Mouse (Mus musculus): ENCODE measurements around the gene Adamts18. TPM values are rescaled to one million over a fixed set of nuclear protein-coding genes. Genes with fewer than 3 reads are reported as not detected.
A peak's percentile ranks its signal among the peaks of the same experiment; 100 is the strongest.

Adamts18 gene
- total RNA-seq, 2 experiments from 2014 or later = 1.6 TPM

DNA sequence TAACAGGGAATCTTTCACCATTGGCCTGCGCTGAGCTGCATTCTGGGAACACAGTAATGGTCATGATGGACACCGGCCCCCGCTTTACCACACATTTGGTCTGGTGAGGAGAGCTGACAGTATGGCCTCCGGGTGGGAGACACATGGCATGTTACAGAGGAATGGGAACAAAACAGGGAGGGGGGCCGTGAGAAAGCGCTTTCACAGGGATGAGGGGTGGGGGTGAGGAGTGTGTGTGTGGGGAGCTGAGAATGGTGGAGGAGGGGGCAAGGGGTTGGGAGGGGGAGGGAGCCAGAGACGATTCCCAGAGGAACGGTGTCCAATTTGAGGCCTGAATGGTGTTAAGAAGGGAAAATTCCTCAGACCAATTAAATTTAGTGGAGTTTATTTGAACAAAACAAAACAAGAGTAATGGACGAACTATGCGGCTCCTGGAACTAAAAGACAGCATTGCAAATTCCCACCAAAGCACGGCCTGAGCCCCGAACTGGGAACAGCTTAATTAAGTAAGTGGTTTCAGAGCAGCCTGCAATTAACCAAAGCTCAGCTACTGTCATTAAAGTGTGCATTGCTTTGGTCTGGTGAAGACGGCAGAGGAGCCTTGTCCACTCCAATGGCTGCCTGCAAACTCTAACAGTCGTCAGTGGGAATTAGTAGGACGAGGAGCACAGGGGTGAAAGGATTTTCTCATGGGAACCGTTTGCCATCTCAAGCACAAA lies 181.7 kb downstream of the Adamts18 start:
- no peak for DNase-seq (ENCODE audit: low spot score in 2 of 2)

DNA sequence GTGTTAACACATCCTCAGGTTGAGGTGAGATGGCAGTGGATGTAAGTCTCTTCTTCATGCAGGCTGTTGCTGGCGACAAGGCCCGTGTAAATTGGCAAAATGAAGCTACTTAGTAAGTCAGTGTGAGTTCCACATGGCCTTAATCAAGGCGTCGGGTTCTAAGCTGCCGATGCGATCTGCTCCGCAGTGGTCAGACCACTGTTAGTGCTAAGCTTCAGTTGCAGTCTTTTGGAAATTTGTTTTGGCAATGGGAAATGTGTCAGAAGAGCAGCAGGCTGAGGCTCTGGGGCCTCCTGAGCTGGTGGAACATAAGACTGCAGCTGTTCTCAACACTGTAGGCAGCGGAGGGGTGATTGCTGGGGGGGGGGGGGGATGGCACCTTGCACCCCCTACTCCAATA lies 182.6 kb downstream of the Adamts18 start:
- DNase-seq (ENCODE audit: low spot score in 2 of 2) = no peak

DNA sequence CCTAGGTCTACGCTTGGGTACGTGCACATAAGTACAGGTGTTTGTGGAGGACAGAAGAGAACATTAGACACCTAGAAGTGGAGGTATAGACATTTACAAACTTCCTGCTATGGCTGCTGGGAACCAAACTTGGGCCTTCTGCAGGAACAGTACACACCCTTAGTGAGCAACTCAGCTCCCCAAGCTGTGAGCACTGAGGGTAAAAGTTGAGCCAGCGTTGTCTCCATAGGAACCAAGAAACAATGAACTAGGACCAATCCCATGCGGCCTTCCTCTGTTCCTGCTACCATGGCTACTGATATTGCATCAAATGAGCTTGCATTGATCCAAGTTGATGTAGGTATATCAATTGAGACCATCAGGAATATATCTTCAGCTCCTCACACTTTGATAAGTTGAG lies 183.5 kb downstream of the Adamts18 start:
- DNase-seq (ENCODE audit: low spot score in 2 of 2) = no peak

DNA sequence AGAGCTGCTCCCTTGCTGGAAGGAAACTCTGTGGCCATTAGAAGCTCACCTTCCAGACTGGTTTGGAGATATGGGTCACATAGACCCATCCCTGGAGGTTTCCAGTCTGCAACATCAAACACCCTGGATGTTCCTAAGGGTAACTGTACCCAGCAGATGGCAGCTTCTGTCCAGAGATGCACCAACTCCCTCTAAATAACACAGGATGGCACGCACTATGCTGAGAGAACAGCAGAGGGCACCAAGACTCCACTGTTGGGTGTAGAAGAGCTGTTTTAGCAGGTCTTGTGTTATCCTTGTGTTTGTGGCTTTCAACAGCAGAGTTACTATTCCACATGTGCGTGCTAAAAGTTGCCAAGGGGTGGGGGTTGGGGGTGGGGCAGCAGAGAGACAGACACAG lies 184.0 kb downstream of the Adamts18 start:
- DNase-seq (ENCODE audit: low spot score in 2 of 2) = peak; percentile 88 to 92

DNA sequence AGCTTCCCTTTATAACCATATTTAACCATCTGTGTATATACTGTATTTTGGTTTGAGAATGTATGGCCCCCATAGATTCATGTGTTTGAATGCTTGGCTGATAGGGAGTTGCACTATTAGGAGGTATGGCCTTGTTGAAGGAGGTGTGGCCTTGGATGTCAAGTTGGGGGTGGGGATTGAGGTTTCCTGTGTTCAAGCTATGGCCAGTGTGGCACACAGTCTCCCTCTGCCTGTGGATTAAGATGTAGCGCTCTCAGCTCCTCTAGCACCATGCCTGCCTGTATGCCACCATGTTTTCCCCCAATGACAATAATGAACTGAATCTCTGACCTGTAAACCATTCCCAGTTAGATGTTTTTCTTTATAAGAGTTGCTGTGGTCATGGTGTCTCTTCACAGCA lies 188.4 kb downstream of the Adamts18 start:
- no peak for DNase-seq (ENCODE audit: low spot score in 2 of 2)

DNA sequence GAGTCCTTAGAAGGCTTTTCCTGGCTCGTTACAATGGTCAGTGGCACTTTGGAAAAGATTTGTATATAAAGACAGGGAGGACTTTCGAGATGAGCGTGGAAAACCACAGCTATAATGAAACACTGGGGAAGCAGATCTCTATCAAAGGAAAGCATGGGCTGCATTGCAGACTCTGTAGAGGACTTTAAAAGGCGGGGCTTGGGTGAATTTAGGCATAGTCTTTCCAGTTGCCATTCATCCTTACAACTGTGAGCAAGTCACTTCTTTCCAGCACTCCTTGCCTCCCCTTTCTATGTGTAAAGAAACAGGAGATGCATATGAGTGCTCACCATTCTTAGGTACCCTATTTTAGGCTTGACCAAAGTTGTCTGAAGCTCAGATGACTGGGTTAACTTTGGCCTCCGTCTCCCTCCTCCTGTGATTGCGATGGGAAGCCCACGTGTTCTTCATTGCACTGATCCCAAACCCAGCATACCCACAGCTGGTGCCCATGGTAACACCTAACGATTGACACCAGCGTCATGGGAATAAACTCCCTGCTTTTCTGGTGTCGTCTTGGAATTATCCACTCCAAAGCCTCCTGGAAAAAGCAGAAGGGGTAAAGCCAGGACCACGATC lies 191.7 kb downstream of the Adamts18 start:
- DNase-seq (ENCODE audit: low spot score in 2 of 2) = no peak

DNA sequence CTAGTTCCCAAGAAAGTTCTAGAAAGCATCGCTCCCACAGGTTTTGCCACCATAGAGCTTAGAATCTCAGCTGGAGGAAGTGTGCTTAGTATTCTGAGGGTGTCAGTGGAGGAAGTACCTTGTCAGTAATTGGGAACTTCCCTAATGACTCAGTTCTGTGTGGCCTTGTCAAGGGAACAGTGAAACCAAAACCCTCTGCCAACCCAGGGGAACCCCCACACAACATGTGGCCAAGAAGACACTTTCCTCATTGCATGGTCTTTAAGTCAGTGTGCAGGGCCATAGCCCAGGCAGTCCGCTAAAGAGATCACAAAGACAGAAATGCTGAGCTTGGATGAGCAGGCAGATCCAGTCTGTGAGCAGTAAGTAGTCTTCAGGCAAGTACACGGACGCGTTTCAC lies 192.4 kb downstream of the Adamts18 start:
- no peak for DNase-seq (ENCODE audit: low spot score in 2 of 2)

DNA sequence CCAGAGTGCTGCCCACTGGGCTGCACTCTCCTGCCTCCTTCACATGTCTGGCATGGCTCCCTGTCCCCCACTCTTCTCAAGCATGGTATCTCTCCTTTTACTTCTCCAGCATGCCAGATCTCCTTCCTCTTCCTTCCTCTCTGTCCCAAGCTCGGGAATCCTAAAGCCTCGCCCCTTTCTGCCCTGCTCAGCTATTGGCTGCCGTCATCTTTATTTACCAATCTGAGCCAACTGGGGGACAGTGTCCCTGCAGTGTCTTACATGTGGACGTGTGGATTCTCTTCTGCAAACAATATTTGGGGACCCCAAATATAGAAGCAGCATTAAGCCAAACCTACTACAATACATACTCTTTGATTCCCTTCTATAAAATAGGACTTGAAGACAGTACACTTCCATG lies 195.4 kb downstream of the Adamts18 start:
- DNase-seq (ENCODE audit: low spot score in 2 of 2) = no peak

DNA sequence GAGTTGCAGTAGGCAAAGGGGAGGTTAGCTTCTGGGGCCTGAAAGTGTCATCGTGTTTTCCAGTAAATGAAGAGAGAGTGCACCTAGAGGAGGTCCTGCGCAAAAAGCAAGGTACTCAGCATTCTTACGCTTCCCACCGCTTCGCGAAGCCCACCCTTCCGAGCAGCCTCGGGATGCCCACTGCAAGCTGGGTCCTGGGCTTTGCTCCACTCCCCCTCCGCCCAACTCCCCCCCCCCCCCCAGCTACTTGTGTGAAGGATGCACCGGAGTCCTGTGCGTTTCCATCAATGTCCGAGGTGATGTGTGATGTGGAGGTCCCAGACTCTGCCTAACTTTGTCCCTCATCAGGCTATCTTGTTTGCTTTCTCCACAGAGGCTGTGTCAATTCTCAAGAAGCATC lies 196.1 kb downstream of the Adamts18 start:
- no peak for DNase-seq (ENCODE audit: low spot score in 2 of 2)

Other genes starting within 250 kb of the Adamts18 start
- gene Mon1b, start 213.2 kb downstream of the Adamts18 start, total RNA-seq (2021) = 10 to 100 TPM; 22.7 to 23.0 TPM
- under 1 TPM; 0.49 to 0.89 TPM for gene Syce1l, start 205.5 kb downstream of the Adamts18 start, total RNA-seq (2021)

Measured in left cerebral cortex, adult 18-20 months (tissue).